Mouse (Mus musculus): Measurements from ENCODE around the gene Hist1h4h. TPM values are rescaled to one million over a fixed set of nuclear protein-coding genes. Genes with fewer than 3 reads are reported as not detected.
"Not testable (repeated sequence)": the region's sequence is repeated elsewhere in the genome, so short reads cannot be mapped to it uniquely, and the experiment has no call there.

The Hist1h4h gene
- polyA plus RNA-seq, 1 experiment from 2014 or later: 9.0 TPM

DNA sequence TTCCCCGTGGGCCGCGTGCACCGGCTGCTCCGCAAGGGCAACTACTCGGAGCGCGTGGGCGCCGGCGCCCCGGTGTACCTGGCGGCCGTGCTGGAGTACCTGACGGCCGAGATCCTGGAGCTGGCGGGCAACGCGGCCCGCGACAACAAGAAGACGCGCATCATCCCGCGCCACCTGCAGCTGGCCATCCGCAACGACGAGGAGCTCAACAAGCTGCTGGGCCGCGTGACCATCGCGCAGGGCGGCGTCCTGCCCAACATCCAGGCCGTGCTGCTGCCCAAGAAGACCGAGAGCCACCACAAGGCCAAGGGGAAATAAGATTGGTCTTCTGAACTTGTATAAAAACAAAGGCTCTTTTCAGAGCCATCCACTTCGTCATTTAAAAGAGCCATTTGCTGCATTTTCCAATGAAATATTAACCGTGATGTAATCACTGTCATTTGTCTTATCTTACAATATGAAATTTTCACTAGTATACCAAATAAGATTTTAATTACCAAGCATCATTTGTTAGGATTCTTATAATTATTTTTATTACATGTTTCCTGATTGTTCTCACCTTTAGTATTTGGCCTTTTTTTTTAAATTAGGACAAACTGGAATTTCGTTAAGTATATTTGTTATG lies 43.8 kb downstream of the Hist1h4h start:
- H3K27me3 ChIP-seq: not testable (repeated sequence)
- WGBS: 0% methylated on average over 9 of the region's 39 CpGs

GRCm38 (mm10) chr13:23575271-23575851 lies 44.5 kb downstream of the Hist1h4h start, which contains the start of gene Hist1h3d:
Gene Hist1h3d (plus strand): TSS chr13:23575763.
- H3K9ac ChIP-seq (replicated peaks): peak within 1 kb of the TSS; percentile 80
- no peaks in the 10 kb centered on the region for H3K27me3 ChIP-seq
- H3K4me3 ChIP-seq (replicated peaks): peak within 1 kb of the TSS; percentile 49
- under 1% methylated on average over 18 of the region's 18 CpGs for WGBS
- no peaks in the 10 kb centered on the region for H3K36me3 ChIP-seq
- no peaks in the 10 kb centered on the region for H3K9me3 ChIP-seq
- peak; percentile 54 for ATAC-seq (ENCODE audit: insufficient number of reproducible peaks, insufficient read depth, low FRiP score, low TSS enrichment, low read depth)
- peak within 1 kb of the TSS; percentile 73 for H3K4me2 ChIP-seq
- H3K27ac ChIP-seq: peak within 1 kb of the TSS; percentile 94
- H3K4me1 ChIP-seq (replicated peaks): peaks cover 10% of the 10 kb centered on the region

More for the DNA sequence above, 43.8 kb downstream of the Hist1h4h start:
- H3K27ac ChIP-seq: peak overlapping the region; percentile 97
- not testable (repeated sequence) for H3K36me3 ChIP-seq; H3K9me3 ChIP-seq; ATAC-seq (ENCODE audit: insufficient number of reproducible peaks, insufficient read depth, low FRiP score, low TSS enrichment, low read depth)
- H3K9ac ChIP-seq (replicated peaks): peak overlapping the region; percentile 55; the same call in 1 of the 2 replicates
- H3K4me2 ChIP-seq: peak overlapping the region; percentile 75
- H3K4me1 ChIP-seq (replicated peaks): peaks cover 14% of the 10 kb centered on the region
- peak overlapping the region; percentile 49 for H3K4me3 ChIP-seq (replicated peaks)

- H3K9me3 ChIP-seq; H3K27me3 ChIP-seq; H3K36me3 ChIP-seq; ATAC-seq (ENCODE audit: insufficient number of reproducible peaks, insufficient read depth, low FRiP score, low TSS enrichment, low read depth): not testable (repeated sequence)
- Histone ChIP-seq H3K4me2 (peak overlapping the region; percentile 73), H3K4me1 (replicated peaks) (peaks cover 14% of the 10 kb centered on the region), H3K9ac (replicated peaks) (peak overlapping the region; percentile 80), H3K27ac (peak overlapping the region; percentile 94), H3K4me3 (replicated peaks) (peak overlapping the region; percentile 49)
- under 1% methylated on average over 12 of the region's 40 CpGs for WGBS
Measured at GRCm38 (mm10) chr13:23575864-23576313, 45.0 kb downstream of the Hist1h4h start.

GRCm38 (mm10) chr13:23576351-23576881 lies 45.6 kb downstream of the Hist1h4h start:
- ATAC-seq (ENCODE audit: insufficient number of reproducible peaks, insufficient read depth, low FRiP score, low TSS enrichment, low read depth): no peak
- no peaks in the 10 kb centered on the region for H3K9me3 ChIP-seq
- peaks cover 14% of the 10 kb centered on the region for H3K4me1 ChIP-seq (replicated peaks)
- H3K9ac ChIP-seq (replicated peaks): peak overlapping the region; percentile 80
- peak overlapping the region; percentile 94 for H3K27ac ChIP-seq
- peak overlapping the region; percentile 73 for H3K4me2 ChIP-seq
- WGBS: 4% methylated on average over 7 of the region's 7 CpGs
- peak overlapping the region; percentile 49 for H3K4me3 ChIP-seq (replicated peaks)
- H3K36me3 ChIP-seq: no peaks in the 10 kb centered on the region
- H3K27me3 ChIP-seq: no peaks in the 10 kb centered on the region

GRCm38 (mm10) chr13:23576906-23577639 lies 46.2 kb downstream of the Hist1h4h start:
- Histone ChIP-seq H3K4me1 (replicated peaks) (peaks cover 18% of the 10 kb centered on the region), H3K9me3 (no peaks in the 10 kb centered on the region), H3K27ac (peak overlapping the region; percentile 94), H3K9ac (replicated peaks) (peak overlapping the region; percentile 80; the same call in 1 of the 2 replicates), H3K4me2 (peak overlapping the region; percentile 73), H3K36me3 (no peaks in the 10 kb centered on the region), H3K4me3 (replicated peaks) (peak overlapping the region; percentile 49), H3K27me3 (no peaks in the 10 kb centered on the region)
- 55% methylated on average over 6 of the region's 6 CpGs for WGBS
- ATAC-seq (ENCODE audit: insufficient number of reproducible peaks, insufficient read depth, low FRiP score, low TSS enrichment, low read depth): no peak

GRCm38 (mm10) chr13:23577835-23578234 lies 47.0 kb downstream of the Hist1h4h start:
- WGBS: 89% methylated on average over 1 of the region's 1 CpGs

More at GRCm38 (mm10) chr13:23577835-23578234, 47.0 kb downstream of the Hist1h4h start:
- Histone ChIP-seq H3K36me3 (no peaks in the 10 kb centered on the region), H3K4me1 (replicated peaks) (peaks cover 25% of the 10 kb centered on the region), H3K4me2 (no peak overlapping the region), H3K27me3 (no peaks in the 10 kb centered on the region), H3K9ac (replicated peaks) (no peak overlapping the region), H3K4me3 (replicated peaks) (no peak overlapping the region), H3K27ac (peak overlapping the region; percentile 66; the same call in 1 of the 2 replicates), H3K9me3 (no peaks in the 10 kb centered on the region)
- ATAC-seq (ENCODE audit: insufficient number of reproducible peaks, insufficient read depth, low FRiP score, low TSS enrichment, low read depth): no peak

Small RNA genes lying within 50 kb of the gene (microRNA-seq; reads per million reads assigned to microRNA genes)
- gene Gm44297 (not detected), gene Gm44359 (not detected), gene Gm44394 (not detected), gene n-TStga1 (2.1 reads per million)

Other genes with a start within 250 kb of the Hist1h4h start
- gene Zfp322a, start 161.8 kb upstream of the Hist1h4h start, polyA plus RNA-seq (2016; fragmentation: Nextera tagmentation; extraction: Ambion mirVana): 70.7 and 75.5 TPM in 2 replicates
- gene Abt1, start 107.2 kb upstream of the Hist1h4h start, polyA plus RNA-seq (2016; fragmentation: Nextera tagmentation; extraction: Ambion mirVana): 14.4 and 15.2 TPM in 2 replicates
- gene Btn1a1, start 65.1 kb upstream of the Hist1h4h start, polyA plus RNA-seq (2016; fragmentation: Nextera tagmentation; extraction: Ambion mirVana): 0.10 and 0.12 TPM in 2 replicates
- 1.8 and 1.9 TPM in 2 replicates for gene Btn2a2, start 42.2 kb upstream of the Hist1h4h start, polyA plus RNA-seq (2016; fragmentation: Nextera tagmentation; extraction: Ambion mirVana)
- 9.8 and 16.3 TPM in 2 replicates for gene Hist1h2af, start 2.9 kb downstream of the Hist1h4h start, polyA plus RNA-seq (2016; fragmentation: Nextera tagmentation; extraction: Ambion mirVana)
- gene Hist1h3g, start 4.4 kb downstream of the Hist1h4h start, polyA plus RNA-seq (2016; fragmentation: Nextera tagmentation; extraction: Ambion mirVana): 10.5 and 17.3 TPM in 2 replicates
- gene Hist1h2bh, start 12.3 kb downstream of the Hist1h4h start, polyA plus RNA-seq (2016; fragmentation: Nextera tagmentation; extraction: Ambion mirVana): 1.4 TPM in 2 replicates
- 2.1 and 3.2 TPM in 2 replicates for gene Hist1h3f, start 13.0 kb downstream of the Hist1h4h start, polyA plus RNA-seq (2016; fragmentation: Nextera tagmentation; extraction: Ambion mirVana)
- 2.7 and 3.6 TPM in 2 replicates for gene Hist1h4f, start 20.6 kb downstream of the Hist1h4h start, polyA plus RNA-seq (2016; fragmentation: Nextera tagmentation; extraction: Ambion mirVana)
- 0.58 and 0.80 TPM in 2 replicates for gene Hist1h1d, start 22.2 kb downstream of the Hist1h4h start, polyA plus RNA-seq (2016; fragmentation: Nextera tagmentation; extraction: Ambion mirVana)
- gene Hist1h3e, start 31.3 kb downstream of the Hist1h4h start, polyA plus RNA-seq (2016; fragmentation: Nextera tagmentation; extraction: Ambion mirVana): 11.1 and 12.8 TPM in 2 replicates
- 153 and 213 TPM in 2 replicates for gene Hist1h2ae, start 40.2 kb downstream of the Hist1h4h start, polyA plus RNA-seq (2016; fragmentation: Nextera tagmentation; extraction: Ambion mirVana)
- 16.5 and 25.4 TPM in 2 replicates for gene Hist1h2bg, start 40.3 kb downstream of the Hist1h4h start, polyA plus RNA-seq (2016; fragmentation: Nextera tagmentation; extraction: Ambion mirVana)
- gene Hist1h2bf, start 43.1 kb downstream of the Hist1h4h start, polyA plus RNA-seq (2016; fragmentation: Nextera tagmentation; extraction: Ambion mirVana): 12.5 and 21.2 TPM in 2 replicates
- gene Hist1h2ad, start 43.3 kb downstream of the Hist1h4h start, polyA plus RNA-seq (2016; fragmentation: Nextera tagmentation; extraction: Ambion mirVana): 1.9 and 2.7 TPM in 2 replicates
- 9.5 and 11.3 TPM in 2 replicates for gene Hist1h3d, start 44.7 kb downstream of the Hist1h4h start, polyA plus RNA-seq (2016; fragmentation: Nextera tagmentation; extraction: Ambion mirVana)
- 139 and 158 TPM in 2 replicates for gene Hist1h4d, start 50.5 kb downstream of the Hist1h4h start, polyA plus RNA-seq (2016; fragmentation: Nextera tagmentation; extraction: Ambion mirVana)
- gene Hist1h2be, start 90.1 kb downstream of the Hist1h4h start, polyA plus RNA-seq (2016; fragmentation: Nextera tagmentation; extraction: Ambion mirVana): 2.2 and 3.7 TPM in 2 replicates
- gene Hist1h1e, start 91.5 kb downstream of the Hist1h4h start, polyA plus RNA-seq (2016; fragmentation: Nextera tagmentation; extraction: Ambion mirVana): 24.6 and 30.8 TPM in 2 replicates
- gene Hist1h2ac, start 152.9 kb downstream of the Hist1h4h start, polyA plus RNA-seq (2016; fragmentation: Nextera tagmentation; extraction: Ambion mirVana): 1.1 and 1.3 TPM in 2 replicates
- 29.3 and 33.7 TPM in 2 replicates for gene Hist1h2bc, start 153.1 kb downstream of the Hist1h4h start, polyA plus RNA-seq (2016; fragmentation: Nextera tagmentation; extraction: Ambion mirVana)
- gene Hist1h1t, start 164.8 kb downstream of the Hist1h4h start, polyA plus RNA-seq (2016; fragmentation: Nextera tagmentation; extraction: Ambion mirVana): not detected in 2 replicates
- gene Hist1h4c, start 167.4 kb downstream of the Hist1h4h start, polyA plus RNA-seq (2016; fragmentation: Nextera tagmentation; extraction: Ambion mirVana): 13.4 and 18.4 TPM in 2 replicates
- gene Hfe, start 179.8 kb downstream of the Hist1h4h start, polyA plus RNA-seq (2016; fragmentation: Nextera tagmentation; extraction: Ambion mirVana): 3.8 and 4.2 TPM in 2 replicates
- gene Hist1h1c, start 207.8 kb downstream of the Hist1h4h start, polyA plus RNA-seq (2016; fragmentation: Nextera tagmentation; extraction: Ambion mirVana): 20.1 and 21.4 TPM in 2 replicates
- 20.7 and 22.1 TPM in 2 replicates for gene Hist1h3c, start 214.6 kb downstream of the Hist1h4h start, polyA plus RNA-seq (2016; fragmentation: Nextera tagmentation; extraction: Ambion mirVana)
- 6.3 and 6.7 TPM in 2 replicates for gene Hist1h2bb, start 215.7 kb downstream of the Hist1h4h start, polyA plus RNA-seq (2016; fragmentation: Nextera tagmentation; extraction: Ambion mirVana)
- gene Hist1h2ab, start 220.1 kb downstream of the Hist1h4h start, polyA plus RNA-seq (2016; fragmentation: Nextera tagmentation; extraction: Ambion mirVana): 77.8 and 92.9 TPM in 2 replicates
- gene Hist1h3b, start 221.2 kb downstream of the Hist1h4h start, polyA plus RNA-seq (2016; fragmentation: Nextera tagmentation; extraction: Ambion mirVana): 17.7 and 30.1 TPM in 2 replicates
- gene Hist1h4b, start 226.0 kb downstream of the Hist1h4h start, polyA plus RNA-seq (2016; fragmentation: Nextera tagmentation; extraction: Ambion mirVana): 9.1 and 10.7 TPM in 2 replicates
- gene Hist1h4a, start 230.2 kb downstream of the Hist1h4h start, polyA plus RNA-seq (2016; fragmentation: Nextera tagmentation; extraction: Ambion mirVana): 1.2 and 1.4 TPM in 2 replicates
- 11.9 and 12.8 TPM in 2 replicates for gene Hist1h3a, start 231.3 kb downstream of the Hist1h4h start, polyA plus RNA-seq (2016; fragmentation: Nextera tagmentation; extraction: Ambion mirVana)
- gene Hist1h1a, start 232.6 kb downstream of the Hist1h4h start, polyA plus RNA-seq (2016; fragmentation: Nextera tagmentation; extraction: Ambion mirVana): 6.3 and 7.4 TPM in 2 replicates
- 0.16 TPM in 1 of 2 replicates, not detected in the other for gene Trim38, start 238.9 kb downstream of the Hist1h4h start, polyA plus RNA-seq (2016; fragmentation: Nextera tagmentation; extraction: Ambion mirVana)